Mouse (Mus musculus) bone marrow macrophage, adult 2 months (primary cell): ENCODE results near the gene 4933430I17Rik. TPM values are rescaled to one million over a fixed set of nuclear protein-coding genes. Genes with fewer than 3 reads are reported as not detected.
A peak's percentile ranks its signal among the peaks of the same experiment; 100 is the strongest.

ENCODE experiments used
- H3K27ac ChIP-seq: 2 replicates; pipeline ENCODE4 v1.5.1; 2012; ENCODE audit warnings: low read depth, low read length; ENCODE audit not compliant: insufficient read depth
- H3K4me1 ChIP-seq: 2 replicates; pipeline ENCODE4 v1.6.1; 2012; ENCODE audit warnings: low read length; ENCODE audit not compliant: control insufficient read depth, insufficient read depth
- H3K4me3 ChIP-seq: 2 replicates; pipeline ENCODE4 v1.5.1; 2012; ENCODE audit warnings: mild to moderate bottlenecking, low read length, moderate library complexity; ENCODE audit not compliant: insufficient read depth
- CTCF ChIP-seq: IDR thresholded peaks from 2 replicates; pipeline ENCODE4 v1.5.1; 2012; ENCODE audit warnings: low read depth, mild to moderate bottlenecking, low read length, moderate library complexity
- POLR2A ChIP-seq: IDR thresholded peaks from 2 replicates; pipeline ENCODE4 v1.6.1; 2012; ENCODE audit warnings: mild to moderate bottlenecking, low read depth, low read length, borderline replicate concordance
- polyA plus RNA-seq: library from polyadenylated mRNA; stranded (reverse); fragments of >200 nt; gene quantifications from 2 replicates; pipeline ENCODE4 v1.2.4, GENCODE M21; 2012; ENCODE audit not compliant: missing spikeins, insufficient read depth, insufficient read length

The 4933430I17Rik gene
- polyA plus RNA-seq, 1 experiment: not detected

DNA sequence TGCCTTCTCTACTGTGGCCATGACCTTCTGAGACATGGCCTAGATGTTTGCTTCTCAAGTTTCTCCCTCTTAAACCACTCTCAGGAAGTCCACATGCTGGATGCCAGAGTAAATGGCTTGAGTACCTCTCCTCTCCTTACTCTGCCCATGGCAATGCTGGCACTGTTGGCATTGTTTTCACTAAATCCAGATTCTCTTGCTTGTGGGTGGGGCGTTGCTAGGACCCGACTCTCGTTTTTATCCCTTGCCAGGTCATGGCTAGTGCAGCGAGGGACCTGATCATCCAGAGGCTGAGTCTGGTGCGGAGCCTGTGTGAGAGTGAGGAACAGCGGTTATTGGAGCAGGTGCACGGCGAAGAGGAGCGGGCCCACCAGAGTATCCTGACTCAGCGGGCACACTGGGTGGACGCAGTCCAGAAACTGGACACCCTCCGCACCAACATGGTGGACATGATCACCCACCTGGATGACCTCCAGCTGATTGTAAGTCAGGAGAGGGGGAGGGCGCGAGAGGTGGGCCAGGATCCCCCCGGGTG, 38.9 kb upstream of the 4933430I17Rik start:
- TF ChIP-seq POLR2A (no peak), CTCF (no peak)
- Histone ChIP-seq H3K27ac (no peak overlapping the region), H3K4me3 (no peak overlapping the region), H3K4me1 (peaks cover 11% of the 10 kb centered on the region)

DNA sequence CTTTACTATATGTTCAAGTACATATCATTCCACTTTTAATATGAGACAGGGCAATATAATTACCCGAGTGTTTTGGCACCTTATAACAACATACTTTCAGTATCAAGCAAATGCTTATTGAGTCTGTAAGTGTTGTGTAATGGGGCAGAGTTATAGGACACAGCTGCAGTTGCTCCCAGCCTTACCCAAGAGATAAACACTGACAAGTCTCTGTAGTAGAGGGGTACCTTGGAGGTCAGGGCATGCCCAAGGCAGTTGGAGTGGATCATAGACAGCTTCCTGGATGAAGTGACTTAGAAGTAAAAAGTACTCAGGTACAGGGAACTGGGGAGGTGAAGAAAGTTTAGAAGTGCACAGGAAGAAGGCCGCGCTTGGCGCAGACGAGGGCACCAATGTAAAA, 38.0 kb upstream of the 4933430I17Rik start:
- Histone ChIP-seq H3K4me1 (peaks cover 11% of the 10 kb centered on the region), H3K4me3 (no peak overlapping the region), H3K27ac (no peak overlapping the region)
- TF ChIP-seq CTCF (no peak), POLR2A (no peak)

DNA sequence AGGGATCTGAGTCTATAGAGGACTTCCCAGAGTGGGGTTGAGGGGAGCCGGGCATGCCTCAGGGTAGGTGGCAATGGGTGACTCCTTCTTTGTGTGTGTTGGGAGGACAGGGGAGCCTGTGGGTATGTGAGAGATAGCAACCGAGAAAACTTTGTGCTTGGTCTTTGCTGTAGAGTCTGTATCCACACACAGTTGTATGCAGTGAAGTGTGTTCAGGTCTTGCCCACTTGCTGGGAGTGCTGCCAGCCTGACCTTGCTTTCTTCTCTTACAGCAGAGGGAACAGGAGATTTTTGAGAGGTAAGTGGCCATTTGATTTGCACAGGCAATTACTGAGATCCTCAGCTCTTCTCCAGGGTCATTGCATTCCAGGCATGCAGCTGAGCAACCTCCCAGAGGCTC, 37.3 kb upstream of the 4933430I17Rik start:
- H3K4me1 ChIP-seq: peaks cover 11% of the 10 kb centered on the region
- H3K4me3 ChIP-seq: no peak overlapping the region
- H3K27ac ChIP-seq: no peak overlapping the region
- TF ChIP-seq POLR2A: no peak
- no peak for TF ChIP-seq CTCF

DNA sequence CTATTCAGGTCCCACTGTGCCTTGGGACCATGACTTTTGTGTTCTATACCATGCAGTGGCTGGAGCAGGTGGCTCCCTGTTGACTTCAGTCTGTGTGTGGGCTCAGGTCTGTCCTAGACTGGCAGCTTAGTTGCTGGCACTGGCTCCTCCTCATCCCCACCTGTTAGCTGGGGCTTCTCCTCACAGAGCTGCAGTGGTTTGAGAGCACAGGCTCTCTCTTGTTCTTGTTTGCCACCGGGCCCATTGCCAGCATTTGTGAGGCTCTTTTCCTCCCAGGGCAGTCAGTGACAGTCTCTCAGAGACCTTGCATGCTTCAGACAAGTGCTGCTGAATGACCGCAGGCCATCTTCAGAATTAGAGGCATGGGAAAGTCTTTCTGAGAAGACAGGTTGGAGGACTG, 32.5 kb upstream of the 4933430I17Rik start:
- TF ChIP-seq POLR2A: no peak
- no peak for TF ChIP-seq CTCF
- 0 out of 2 replicates have a peak, but pooled peaks cover 2% of the 10 kb centered on the region for H3K4me1 ChIP-seq
- H3K27ac ChIP-seq: no peak overlapping the region
- no peak overlapping the region for H3K4me3 ChIP-seq

DNA sequence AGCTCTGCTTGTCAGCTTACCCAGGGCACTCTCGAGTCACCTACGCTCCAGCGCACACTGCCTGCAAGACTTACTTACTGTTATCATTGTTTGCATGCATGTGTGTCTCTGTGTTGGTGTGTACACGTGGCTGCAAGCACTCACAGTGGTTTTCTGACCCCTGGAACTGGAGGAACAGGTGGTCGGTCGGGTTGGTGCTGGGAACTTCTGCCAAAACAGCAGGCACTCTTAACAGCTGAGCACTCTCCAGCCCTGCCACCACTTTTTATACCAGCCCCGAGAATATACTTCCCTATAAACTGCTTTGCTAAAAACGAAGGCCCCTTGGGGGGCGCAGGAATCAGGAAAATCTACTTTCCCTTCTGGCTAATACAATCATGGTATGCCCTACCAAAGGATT, 30.9 kb upstream of the 4933430I17Rik start:
- Histone ChIP-seq H3K4me1 (0 out of 2 replicates have a peak, but pooled peaks cover 2% of the 10 kb centered on the region), H3K27ac (no peak overlapping the region), H3K4me3 (no peak overlapping the region)
- TF ChIP-seq CTCF: no peak
- TF ChIP-seq POLR2A: no peak

DNA sequence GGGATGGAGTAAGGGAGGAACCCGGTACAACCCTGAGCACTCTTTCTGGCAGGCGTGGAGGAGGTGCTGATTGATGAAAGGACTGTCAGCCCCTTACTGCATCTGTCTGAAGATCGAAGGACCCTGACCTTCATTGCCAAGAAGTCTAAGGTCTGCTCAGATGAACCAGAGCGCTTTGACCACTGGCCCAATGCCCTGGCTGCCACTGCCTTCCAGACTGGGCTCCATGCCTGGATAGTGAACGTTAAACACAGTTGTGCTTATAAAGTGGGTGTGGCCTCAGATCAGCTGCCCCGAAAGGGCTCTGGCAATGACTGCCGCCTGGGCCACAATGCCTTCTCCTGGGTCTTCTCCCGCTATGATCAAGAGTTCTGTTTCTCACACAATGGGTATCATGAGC, 29.2 kb upstream of the 4933430I17Rik start:
- Histone ChIP-seq H3K4me1 (0 out of 2 replicates have a peak, but pooled peaks cover 2% of the 10 kb centered on the region), H3K4me3 (no peak overlapping the region), H3K27ac (no peak overlapping the region)
- TF ChIP-seq POLR2A (no peak), CTCF (no peak)

DNA sequence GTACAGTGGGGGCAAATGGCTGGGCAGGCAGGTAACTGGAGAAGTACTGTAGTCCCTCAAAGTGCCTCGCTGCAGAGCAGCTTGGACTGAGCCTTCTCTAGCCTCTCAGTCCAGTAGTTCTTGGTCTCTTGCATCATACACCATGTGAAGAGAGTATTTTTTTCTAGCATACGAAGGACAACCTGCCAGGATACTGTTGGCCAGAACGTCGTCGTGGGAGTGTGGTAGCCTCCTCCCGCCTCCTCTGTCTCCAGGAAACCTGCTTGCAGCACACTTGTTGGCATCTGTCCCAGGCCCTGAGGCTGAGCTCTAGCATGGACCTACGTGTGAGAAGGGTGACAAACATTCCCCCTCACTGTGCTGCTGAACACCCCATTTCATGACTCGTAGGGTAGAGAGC, 28.4 kb upstream of the 4933430I17Rik start:
- TF ChIP-seq POLR2A: no peak
- no peak for TF ChIP-seq CTCF
- Histone ChIP-seq H3K27ac (no peak overlapping the region), H3K4me1 (0 out of 2 replicates have a peak, but pooled peaks cover 4% of the 10 kb centered on the region), H3K4me3 (no peak overlapping the region)

DNA sequence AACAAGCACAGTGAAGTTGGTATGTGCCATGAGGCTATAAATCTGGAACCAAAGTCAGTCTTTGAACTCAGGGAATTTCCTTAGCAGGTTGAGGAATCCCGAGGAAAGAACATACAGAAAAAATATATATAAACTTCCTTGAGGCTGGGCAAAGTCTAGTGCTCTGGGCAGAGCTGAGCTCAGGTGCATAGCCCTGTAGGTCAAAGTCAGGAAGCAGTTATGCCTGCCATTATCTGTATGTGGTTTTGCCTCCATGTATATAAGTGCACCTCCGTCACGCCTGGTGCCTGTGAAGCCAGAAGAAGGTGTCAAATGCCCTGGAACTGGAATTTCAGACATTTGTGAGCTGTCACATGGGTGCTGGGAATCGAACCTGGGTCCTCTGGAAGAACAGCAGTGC, 24.4 kb upstream of the 4933430I17Rik start:
- no peak overlapping the region for H3K27ac ChIP-seq
- 0 out of 2 replicates have a peak, but pooled peaks cover 6% of the 10 kb centered on the region for H3K4me1 ChIP-seq
- H3K4me3 ChIP-seq: no peak overlapping the region
- TF ChIP-seq POLR2A (no peak), CTCF (no peak)

DNA sequence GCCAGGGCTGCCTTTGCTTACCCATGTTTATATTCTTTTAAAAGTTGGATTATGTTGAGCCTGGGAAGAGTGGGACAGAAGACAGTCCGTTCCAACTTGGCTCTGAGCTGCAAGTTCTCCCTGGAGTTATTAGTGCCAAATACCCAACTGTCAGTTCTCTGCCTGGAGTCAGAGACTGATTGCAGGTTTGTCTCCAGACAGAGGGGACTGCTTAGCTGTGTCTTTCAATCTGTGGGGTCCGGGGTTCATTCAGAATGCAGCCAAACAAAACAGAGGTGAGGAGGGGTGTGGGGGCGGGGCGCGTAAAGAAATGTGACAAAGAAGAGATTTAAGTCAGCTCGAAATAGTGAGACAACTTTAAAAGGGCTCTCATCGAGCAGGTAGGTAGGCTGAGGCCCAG, 23.6 kb upstream of the 4933430I17Rik start:
- 0 out of 2 replicates have a peak, but pooled peaks cover 6% of the 10 kb centered on the region for H3K4me1 ChIP-seq
- H3K27ac ChIP-seq: no peak overlapping the region
- TF ChIP-seq CTCF: no peak
- no peak for TF ChIP-seq POLR2A
- H3K4me3 ChIP-seq: peak overlapping the region; percentile 79

DNA sequence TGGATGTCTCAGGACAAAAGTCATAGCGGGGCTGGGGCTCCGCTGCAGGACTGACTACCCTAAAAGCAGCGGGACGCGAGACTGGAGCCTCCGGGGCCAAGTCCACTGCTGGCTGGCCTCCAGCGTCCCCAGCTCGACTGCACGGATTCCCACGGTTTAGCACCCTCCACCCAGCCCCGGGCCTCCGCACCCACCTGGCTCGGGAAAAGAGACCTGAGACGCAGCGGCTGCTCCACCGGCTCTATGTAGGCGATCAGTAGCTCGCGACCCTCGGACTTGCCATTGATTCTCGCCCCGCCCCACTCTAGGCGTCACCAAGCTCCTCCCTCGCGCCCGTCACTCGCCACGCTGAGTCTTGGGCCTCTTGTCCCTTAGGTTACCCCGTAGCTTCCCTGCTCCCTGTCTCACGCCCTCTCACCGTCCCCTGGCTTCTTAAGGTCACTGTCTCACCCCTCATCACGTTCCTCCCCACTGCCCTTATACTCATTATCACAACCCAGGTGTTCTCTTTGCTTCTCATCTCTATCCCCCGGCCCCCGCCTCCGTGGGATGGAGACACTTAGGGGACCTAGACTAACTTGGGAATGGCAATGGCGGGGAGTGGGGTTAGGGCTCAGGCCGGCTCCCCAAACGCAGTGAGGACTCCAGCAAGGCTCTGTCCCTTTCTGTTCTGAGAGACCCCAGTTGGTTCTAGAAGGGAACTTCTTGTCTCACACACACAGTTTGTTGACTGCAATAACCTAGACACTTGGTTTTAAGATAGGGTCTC, 23.0 kb upstream of the 4933430I17Rik start:
- 0 out of 2 replicates have a peak, but pooled peaks cover 4% of the 10 kb centered on the region for H3K4me1 ChIP-seq
- H3K4me3 ChIP-seq: peak overlapping the region; percentile 79
- TF ChIP-seq CTCF: no peak
- 0 out of 2 replicates have a peak, but pooled peaks have one; percentile 35 for TF ChIP-seq POLR2A
- no peak overlapping the region for H3K27ac ChIP-seq
